In the genomic region with DNA sequence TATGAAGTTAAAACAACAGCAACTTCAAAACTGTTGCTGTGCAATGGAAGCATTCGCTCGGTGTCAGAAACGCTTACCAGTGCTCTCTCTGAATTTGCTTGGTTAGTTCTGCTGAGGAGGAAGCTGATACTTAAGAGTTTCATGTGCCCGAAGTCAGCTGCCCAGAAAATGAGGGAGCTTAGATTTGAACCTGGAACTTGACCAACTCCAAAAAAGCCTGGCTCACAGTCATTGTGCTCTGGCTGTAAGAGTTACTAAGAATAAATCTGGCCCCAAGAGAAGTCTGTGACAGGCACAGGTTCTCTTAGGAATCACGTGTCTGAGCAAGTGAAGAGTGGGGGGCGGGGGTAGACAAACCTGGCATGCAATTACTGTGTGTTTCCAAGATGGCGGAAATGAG, we compare ENCODE assay signal across 22 mouse cellular contexts. TPM values are rescaled to one million over a fixed set of nuclear protein-coding genes. Genes with fewer than 3 reads are reported as not detected.
DNase-seq lines count a peak whose midpoint lies in the region; ATAC-seq and TF ChIP-seq lines count a peak whose summit lies in the region.
"Had no signal": no experiment of that assay in that cellular context is flagged by ENCODE, and none has a peak within 500 bp of the region (broad histone marks: within the 10 kb centered on the region; RNA-seq: fewer than 3 reads in every experiment).

No protein-coding gene starts in this region.

- no peak overlapping the region for H3K9ac ChIP-seq in liver, postnatal 0 days (replicated peaks)
- no peak overlapping the region for H3K9ac ChIP-seq in liver, embryonic 11.5 days (ENCODE audit: low read depth, low read length)
- H3K9ac ChIP-seq in kidney, embryonic 16.5 days (replicated peaks; ENCODE audit: low read length): no peak overlapping the region
- H3K9ac ChIP-seq: embryonic facial prominence, embryonic 15.5 days; heart, embryonic 12.5 days; hindbrain, embryonic 15.5 days had no signal

- DNase-seq in gastrocnemius, adult 2 months: peak; percentile 50
- DNase-seq in gastrocnemius, postnatal 36 days: no peak
- no peak for DNase-seq in liver, postnatal 0 days
- no peak for DNase-seq in liver, embryonic 11.5 days (ENCODE audit: low spot score)
- DNase-seq in left cerebral cortex, postnatal 14 days (ENCODE audit: low spot score in 2 of 2): no peak
- no peak for DNase-seq in frontal cortex, postnatal 25 days (ENCODE audit: low spot score in 2 of 2)
- DNase-seq: adrenal gland, postnatal 14 days; cerebellum, adult 18-20 months; cerebellum, adult 9-11 months; embryo, embryonic 11 days; kidney, adult 2 months had no signal

- WGBS in liver, postnatal 0 days (ENCODE audit: insufficient replicate concordance): 76% methylated on average over 7 of the region's 7 CpGs
- WGBS in liver, embryonic 11.5 days: 80% methylated on average over 7 of the region's 7 CpGs
- 83% methylated on average over 7 of the region's 7 CpGs for WGBS in kidney, embryonic 16.5 days

- intact Hi-C loops in gastrocnemius, adult 2 months (cut with DNase I): no loop called here
- intact Hi-C loops in gastrocnemius, postnatal 36 days (cut with DNase I): no loop called here
- intact Hi-C loops in left cerebral cortex, postnatal 14 days (cut with DNase I): no loop called here

- TF ChIP-seq CTCF in gastrocnemius, adult 2 months (IDR thresholded peaks at IDR 0.05): no peak
- no peak for TF ChIP-seq CTCF in liver, postnatal 0 days (IDR thresholded peaks at IDR 0.05; ENCODE audit: low read depth)
- TF ChIP-seq CTCF in embryonic fibroblast, embryonic 13.5 days (IDR thresholded peaks at IDR 0.05; ENCODE audit: borderline replicate concordance, insufficient read depth, low read length): no peak

- no peaks in the 10 kb centered on the region for H3K36me3 ChIP-seq in liver, postnatal 0 days (replicated peaks; ENCODE audit: insufficient read depth, low read length)
- H3K36me3 ChIP-seq in liver, embryonic 11.5 days (ENCODE audit: control insufficient read depth, insufficient read depth, low read length): no peaks in the 10 kb centered on the region
- no peaks in the 10 kb centered on the region for H3K36me3 ChIP-seq in kidney, embryonic 16.5 days (ENCODE audit: insufficient read depth, low read length)
- H3K36me3 ChIP-seq: embryonic facial prominence, embryonic 15.5 days; G1E; heart, embryonic 12.5 days; hindbrain, embryonic 15.5 days had no signal

- peaks cover 21% of the 10 kb centered on the region for H3K4me1 ChIP-seq in liver, postnatal 0 days (ENCODE audit: insufficient read depth)
- H3K4me1 ChIP-seq in liver, embryonic 11.5 days (replicated peaks; ENCODE audit: control insufficient read depth, insufficient read depth, low read length): no peaks in the 10 kb centered on the region
- H3K4me1 ChIP-seq in embryonic fibroblast, embryonic 13.5 days (ENCODE audit: control insufficient read depth, insufficient read depth, low read length): peaks cover 9% of the 10 kb centered on the region
- no peaks in the 10 kb centered on the region for H3K4me1 ChIP-seq in kidney, embryonic 16.5 days (ENCODE audit: insufficient read depth, low read length)

- TF ChIP-seq EP300 in liver, postnatal 0 days (IDR thresholded peaks at IDR 0.05; ENCODE audit: low read depth): no peak

- TF ChIP-seq POLR2A in embryonic fibroblast, embryonic 13.5 days (IDR thresholded peaks at IDR 0.05; ENCODE audit: low read depth, low read length): no peak

- no peak overlapping the region for H3K4me3 ChIP-seq in gastrocnemius, adult 2 months
- H3K4me3 ChIP-seq in liver, postnatal 0 days (ENCODE audit: low read depth, low read length): no peak overlapping the region
- no peak overlapping the region for H3K4me3 ChIP-seq in liver, embryonic 11.5 days (ENCODE audit: low read depth, low read length)
- no peak overlapping the region for H3K4me3 ChIP-seq in embryonic fibroblast, embryonic 13.5 days (ENCODE audit: insufficient read depth, low read length)
- H3K4me3 ChIP-seq in kidney, embryonic 16.5 days (ENCODE audit: low read length): no peak overlapping the region
- H3K4me3 ChIP-seq: embryonic facial prominence, embryonic 15.5 days; heart, adult 2 months; heart, embryonic 12.5 days; hindbrain, embryonic 15.5 days had no signal

- H3K27me3 ChIP-seq in liver, postnatal 0 days (ENCODE audit: insufficient read depth, low read length): no peaks in the 10 kb centered on the region
- H3K27me3 ChIP-seq in liver, embryonic 11.5 days (replicated peaks; ENCODE audit: control insufficient read depth, insufficient read depth, low read length): no peaks in the 10 kb centered on the region
- H3K27me3 ChIP-seq in kidney, embryonic 16.5 days (ENCODE audit: insufficient read depth, low read length): no peaks in the 10 kb centered on the region; the same call in 1 of the 2 replicates
- H3K27me3 ChIP-seq: embryonic facial prominence, embryonic 15.5 days; hindbrain, embryonic 15.5 days had no signal

- no peaks in the 10 kb centered on the region for H3K9me3 ChIP-seq in liver, postnatal 0 days (ENCODE audit: low read length)
- no peaks in the 10 kb centered on the region for H3K9me3 ChIP-seq in liver, embryonic 11.5 days (ENCODE audit: control insufficient read depth, low read length)
- H3K9me3 ChIP-seq in kidney, embryonic 16.5 days (ENCODE audit: low read length): no peaks in the 10 kb centered on the region
- H3K9me3 ChIP-seq: embryonic facial prominence, embryonic 15.5 days; G1E; heart, embryonic 12.5 days; hindbrain, embryonic 15.5 days had no signal

- no peak for ATAC-seq in liver, postnatal 0 days
- ATAC-seq in liver, embryonic 11.5 days (replicated peaks; ENCODE audit: low FRiP score): no peak
- ATAC-seq in kidney, embryonic 16.5 days (ENCODE audit: low FRiP score, low TSS enrichment): no peak
- ATAC-seq: forebrain, embryonic 16.5 days had no signal

- H3K27ac ChIP-seq in gastrocnemius, adult 2 months: peak overlapping the region; percentile 55
- peak overlapping the region; percentile 57; the same call in 1 of the 2 replicates for H3K27ac ChIP-seq in liver, postnatal 0 days (ENCODE audit: low read depth)
- H3K27ac ChIP-seq in liver, embryonic 11.5 days (ENCODE audit: low read depth, low read length): no peak overlapping the region
- peak overlapping the region; percentile 43; the same call in 1 of the 2 replicates for H3K27ac ChIP-seq in embryonic fibroblast, embryonic 13.5 days (ENCODE audit: insufficient read depth, low read length)
- H3K27ac ChIP-seq in kidney, embryonic 16.5 days (ENCODE audit: low read length): no peak overlapping the region
- H3K27ac ChIP-seq: embryonic facial prominence, embryonic 15.5 days; heart, adult 2 months; hindbrain, embryonic 15.5 days had no signal

- H3K4me2 ChIP-seq in liver, postnatal 0 days (ENCODE audit: low read depth, low read length): no peak overlapping the region
- no peak overlapping the region for H3K4me2 ChIP-seq in liver, embryonic 11.5 days
- no peak overlapping the region for H3K4me2 ChIP-seq in kidney, embryonic 16.5 days (replicated peaks; ENCODE audit: low read depth, low read length)
- H3K4me2 ChIP-seq: embryonic facial prominence, embryonic 15.5 days; heart, embryonic 12.5 days; hindbrain, embryonic 15.5 days had no signal

RNA-seq across cellular contexts. Expression of gene Cdhr3, which starts 51.2 kb away (rescaled TPM):
- 1 to 10 TPM in 1 of 2 experiments, under 1 TPM in 1; 0.69 to 1.4 TPM for total RNA-seq in gastrocnemius, adult 2 months (2021)
- total RNA-seq in gastrocnemius, postnatal 36 days (2021): under 1 TPM; 0.52 to 0.84 TPM
- polyA plus RNA-seq in liver, postnatal 0 days (2015; fragmentation: Nextera tagmentation; extraction: Ambion mirVana): not detected in 2 replicates
- polyA plus RNA-seq in liver, embryonic 11.5 days (2014; fragmentation: Nextera tagmentation; extraction: Ambion mirVana): not detected in 2 replicates
- not detected in 2 replicates for polyA plus RNA-seq in embryonic fibroblast, embryonic 13.5 days (2011; ENCODE audit: insufficient read length, low read depth, missing spikeins)
- total RNA-seq in left cerebral cortex, postnatal 14 days (2021): under 1 TPM; 0.61 to 0.66 TPM
- polyA plus RNA-seq in kidney, embryonic 16.5 days (2015; fragmentation: Nextera tagmentation; extraction: Ambion mirVana): 0.05 TPM in 1 of 2 replicates, not detected in the other
- total RNA-seq: adrenal gland, adult 18-20 months; adrenal gland, postnatal 14 days had no signal
- polyA plus RNA-seq: embryonic facial prominence, embryonic 11.5 days; forebrain, embryonic 11.5 days; G1E; kidney, adult 2 months had no signal

Comparison
In these comparisons a context has a peak if more than half of its experiments do, and no peak if none do; other contexts are left out.
1. H3K27ac ChIP-seq: peak in gastrocnemius, adult 2 months (single experiment), liver, postnatal 0 days (single experiment) and embryonic fibroblast, embryonic 13.5 days (single experiment); none in liver, embryonic 11.5 days (single experiment) and kidney, embryonic 16.5 days (single experiment).